Mouse (Mus musculus): ENCODE measurements at regions not wholly inside any gene's neighbourhood (a gene's known extent, or its start where the extent isn't known, plus 50 kb on each side); places are given as distances from the start of the nearest gene placed in this dataset.
"Not testable (repeated sequence)": the region's sequence is repeated elsewhere in the genome, so short reads cannot be mapped to it uniquely, and the experiment has no call there.

DNA sequence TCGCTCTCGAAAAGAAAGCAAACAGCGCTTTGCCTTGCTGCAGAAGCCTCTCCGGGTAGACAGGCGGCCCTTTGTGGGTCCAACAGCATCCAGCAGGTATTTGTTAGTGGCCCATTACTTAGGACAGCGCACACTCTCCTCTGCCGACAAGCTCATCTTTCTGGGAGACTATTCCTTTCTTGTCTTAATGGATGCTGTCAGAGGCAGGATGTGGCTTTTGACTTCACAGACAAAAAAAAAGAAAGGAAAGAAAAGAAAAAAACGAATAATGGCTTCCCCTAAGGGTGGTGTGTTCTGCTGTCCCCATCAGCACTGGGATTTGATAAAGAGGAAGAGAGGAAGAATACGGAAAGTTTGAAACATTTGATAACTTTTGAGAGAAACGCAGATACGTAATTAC is 94.7 kb upstream of the Jarid2 start:
- WGBS: 79% methylated on average over 11 of the region's 11 CpGs
- no peak for DNase-seq (ENCODE audit: low read depth, low spot score)

DNA sequence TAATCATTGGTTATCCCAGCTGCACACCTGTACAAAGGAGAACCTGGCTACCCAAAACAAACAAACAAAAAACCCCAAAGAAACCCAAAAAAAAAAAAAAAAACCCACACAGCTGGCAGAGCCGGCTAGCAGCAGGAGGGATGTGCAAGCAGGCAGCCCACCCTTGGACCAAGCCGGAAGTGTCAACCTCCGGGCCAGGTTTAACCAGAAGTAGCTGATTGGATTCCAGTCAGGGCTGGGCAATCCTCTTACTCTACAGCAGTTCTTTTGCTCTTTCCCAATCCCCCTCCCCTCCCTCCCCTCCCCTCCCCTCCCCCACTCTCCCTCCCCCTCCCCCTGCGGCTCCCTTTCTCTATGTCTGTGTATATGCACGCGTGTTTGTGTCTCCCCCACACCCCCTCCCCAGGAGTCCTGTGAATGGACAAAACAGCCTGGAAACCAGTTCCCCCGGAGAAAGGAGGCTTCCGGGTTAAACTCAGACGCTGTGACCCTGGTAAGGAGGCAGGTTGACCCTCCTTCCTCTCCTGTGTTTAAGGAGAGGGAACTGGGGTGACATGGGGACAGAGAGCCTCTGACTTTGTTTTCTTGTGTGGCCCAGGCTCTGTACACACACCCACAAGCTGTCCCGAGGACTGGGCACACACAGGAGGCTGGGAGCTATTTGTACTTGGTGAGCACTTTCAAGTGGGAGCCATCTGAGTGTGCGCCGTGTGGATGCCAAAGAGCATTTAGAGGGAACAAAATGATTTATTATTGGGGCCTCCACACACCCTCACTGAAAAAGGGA is 93.9 kb upstream of the Jarid2 start:
- DNase-seq (ENCODE audit: low read depth, low spot score): no peak
- WGBS: 52% methylated on average over 11 of the region's 12 CpGs

DNA sequence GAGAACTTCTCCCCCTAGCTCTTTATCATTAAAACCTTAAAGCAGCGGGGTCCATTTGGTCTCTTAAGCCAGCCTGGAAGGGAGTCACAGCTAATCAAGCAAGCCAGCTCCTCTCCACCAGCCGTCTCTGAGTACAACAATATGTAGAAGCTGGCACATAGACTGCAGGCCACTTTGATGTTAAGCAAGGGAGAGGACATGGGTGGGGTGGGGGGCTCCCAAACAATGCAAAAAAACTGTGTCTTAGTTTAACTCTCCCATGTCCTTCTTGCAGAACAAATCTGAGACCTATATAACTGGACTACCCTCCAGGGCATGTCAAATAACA is 93.3 kb upstream of the Jarid2 start:
- no peak for DNase-seq (ENCODE audit: low read depth, low spot score)
- WGBS: 87% methylated on average over 2 of the region's 2 CpGs

DNA sequence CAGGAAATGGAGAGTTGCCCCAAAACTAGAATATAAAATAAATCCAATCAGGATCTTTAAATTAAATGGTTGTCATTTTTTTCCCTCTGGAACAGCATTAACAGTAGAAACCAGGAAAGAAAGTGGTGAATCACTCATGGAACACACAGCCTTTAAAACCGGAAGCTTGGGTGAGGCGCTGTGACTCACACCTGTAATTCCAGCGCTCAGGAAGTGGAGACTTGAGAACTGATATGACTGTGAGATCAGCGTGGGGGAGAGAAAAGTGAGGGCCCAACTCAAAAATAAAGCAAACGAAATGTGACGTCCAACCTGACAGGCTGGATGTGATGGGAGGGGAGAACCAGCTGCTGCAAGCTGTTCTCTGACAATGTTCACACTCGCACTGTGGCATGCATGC is 86.9 kb upstream of the Jarid2 start:
- WGBS: 42% methylated on average over 7 of the region's 7 CpGs
- peak; percentile 64 for DNase-seq (ENCODE audit: low read depth, low spot score)

DNA sequence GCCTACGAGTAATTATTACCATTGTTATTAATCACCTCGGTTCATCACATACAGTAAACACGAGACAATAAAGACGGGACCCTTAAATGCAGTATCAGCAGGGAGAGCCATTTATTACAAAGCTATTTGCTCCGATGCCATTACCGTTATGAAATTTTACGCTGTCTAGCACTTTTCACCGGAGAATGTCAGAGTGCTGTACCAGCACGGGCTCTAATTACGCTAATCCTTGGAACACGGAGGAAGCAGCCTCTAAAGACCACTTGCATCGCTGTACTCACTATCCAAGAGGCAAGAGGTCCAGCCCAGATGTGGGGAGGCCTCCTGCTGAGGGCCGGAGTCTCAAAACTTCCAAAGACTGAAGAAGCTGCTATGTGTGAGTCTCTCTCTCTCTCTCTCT is 79.2 kb upstream of the Jarid2 start:
- WGBS: 78% methylated on average over 13 of the region's 13 CpGs
- DNase-seq (ENCODE audit: low read depth, low spot score): no peak

DNA sequence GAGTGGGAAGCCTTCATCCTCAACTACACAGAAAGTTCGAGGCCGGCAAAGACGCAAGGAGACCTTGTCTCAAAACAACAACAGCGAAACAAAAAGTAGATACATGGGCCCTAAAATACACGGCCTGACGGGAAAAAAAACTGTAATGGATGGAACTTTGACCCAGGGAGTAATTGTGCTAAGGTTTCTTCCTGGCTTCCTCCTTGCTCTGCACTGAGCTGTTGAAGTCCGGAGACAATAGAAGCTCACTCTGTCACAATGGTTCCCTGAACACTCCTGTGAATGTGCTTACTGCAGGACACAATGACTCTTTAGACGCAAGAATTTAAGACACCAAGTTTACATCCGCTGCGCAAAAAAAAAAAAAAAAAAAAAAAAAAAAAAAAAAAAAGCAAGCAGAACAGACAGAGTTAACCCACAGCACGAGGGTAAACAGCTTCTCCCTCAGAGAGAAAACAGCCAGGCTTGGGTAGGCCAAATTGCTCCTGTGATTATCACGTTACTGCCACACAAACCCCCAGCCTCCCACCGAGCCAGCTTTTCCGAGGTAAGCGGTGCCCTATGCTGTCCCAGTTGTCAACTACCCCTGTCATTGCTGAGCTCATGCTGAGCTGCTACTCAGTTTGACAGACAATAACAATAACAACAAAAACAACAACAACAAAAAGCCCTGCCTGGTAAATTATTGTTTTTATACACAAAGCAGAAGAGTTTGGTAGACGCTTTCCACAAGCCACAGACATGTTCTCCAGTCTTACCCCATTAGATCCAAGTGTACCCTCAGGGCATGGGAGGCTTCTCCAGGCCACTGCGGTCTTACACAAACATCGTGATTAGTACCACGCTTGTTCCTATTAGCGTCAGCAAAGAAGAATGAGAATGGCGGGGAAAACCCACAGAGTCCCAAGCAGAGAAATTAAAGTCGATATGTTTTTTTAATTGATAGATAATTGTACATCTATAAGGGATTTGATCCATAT is 77.7 kb upstream of the Jarid2 start:
- WGBS: 51% methylated on average over 22 of the region's 22 CpGs
- no peak for DNase-seq (ENCODE audit: low read depth, low spot score)

DNA sequence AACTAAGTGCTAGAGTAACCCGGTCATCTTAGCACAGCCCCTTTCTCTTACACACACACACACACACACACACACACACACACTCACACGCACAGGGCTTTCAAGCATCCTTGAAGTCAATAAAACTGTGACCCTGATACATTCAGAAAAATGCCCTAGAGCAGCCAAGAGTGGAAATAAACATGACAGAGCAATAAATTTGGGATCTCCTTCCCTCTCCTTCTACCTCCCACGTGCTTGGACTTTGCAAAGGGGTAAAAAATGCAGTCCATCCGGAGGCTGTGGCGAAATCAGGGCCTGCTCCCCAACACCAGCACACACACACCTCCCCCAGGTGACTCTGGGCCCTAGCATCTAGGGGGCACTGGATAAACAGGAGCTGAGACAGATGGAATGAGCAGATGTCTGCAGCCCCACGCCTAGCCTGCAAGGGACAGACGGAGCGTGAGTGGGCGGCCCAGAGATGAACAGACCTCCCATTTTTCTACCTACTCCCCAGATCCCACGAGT is 71.3 kb upstream of the Jarid2 start:
- 56% methylated on average over 10 of the region's 10 CpGs for WGBS
- no peak for DNase-seq (ENCODE audit: low read depth, low spot score)

DNA sequence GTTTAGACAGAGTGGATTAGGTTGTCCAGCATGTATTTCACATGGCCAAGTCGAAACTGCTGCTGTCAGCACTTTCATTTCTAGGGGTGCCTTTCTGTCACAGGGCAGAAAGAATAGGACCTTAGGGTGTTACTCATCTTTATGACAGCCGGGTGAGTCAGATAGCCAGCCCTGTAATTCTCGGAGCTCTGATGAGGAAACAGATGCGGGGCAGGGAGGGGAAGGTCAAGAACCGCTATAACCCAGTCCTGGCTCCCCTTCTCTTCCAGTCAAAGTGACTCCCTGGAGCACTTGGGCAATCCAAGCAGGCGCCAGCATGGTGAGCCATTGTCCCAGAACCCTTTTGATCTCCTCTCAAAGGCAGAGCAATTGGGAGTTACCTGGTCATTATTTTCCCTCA is 69.4 kb upstream of the Jarid2 start:
- no peak for DNase-seq (ENCODE audit: low read depth, low spot score)
- 12% methylated on average over 6 of the region's 6 CpGs for WGBS

DNA sequence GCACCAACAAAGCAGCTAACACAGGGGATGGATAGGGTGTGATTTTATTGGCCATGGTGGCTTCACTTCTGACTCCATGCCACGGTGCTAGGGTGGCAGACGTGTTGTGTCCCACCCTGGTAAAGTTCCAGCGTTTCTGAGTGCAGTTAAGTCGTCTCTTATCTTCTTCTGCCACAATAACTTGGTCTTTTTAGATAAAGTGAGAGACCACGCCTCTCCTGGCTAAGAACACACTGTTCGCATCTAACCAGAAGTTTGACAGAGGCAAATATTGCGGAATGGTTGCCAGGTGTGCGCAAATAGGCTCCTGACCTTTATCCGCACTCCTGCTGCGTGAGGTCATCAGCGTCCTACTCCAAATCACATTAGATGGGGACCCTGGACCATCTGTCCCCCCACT is 66.2 kb upstream of the Jarid2 start:
- WGBS: 30% methylated on average over 11 of the region's 11 CpGs
- no peak for DNase-seq (ENCODE audit: low read depth, low spot score)

DNA sequence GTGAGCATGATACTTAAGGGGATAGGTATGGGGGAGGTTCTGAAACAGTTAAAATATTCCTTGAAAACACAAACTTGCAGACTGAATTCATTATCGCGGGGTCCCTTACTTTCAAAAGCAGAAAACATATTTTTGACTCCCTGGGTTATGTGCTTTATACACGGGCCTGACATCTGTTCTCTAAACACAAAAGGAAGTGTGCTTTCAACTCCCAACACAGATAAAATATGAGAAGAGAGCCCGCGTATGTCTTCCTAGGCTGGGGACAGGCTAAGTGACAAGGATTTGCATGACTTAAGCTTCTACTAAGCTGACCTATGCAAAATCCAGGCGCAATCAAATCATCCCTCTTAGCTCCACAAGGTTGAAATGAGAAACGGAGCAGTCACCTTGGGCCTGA is 65.5 kb upstream of the Jarid2 start:
- no peak for DNase-seq (ENCODE audit: low read depth, low spot score)
- 78% methylated on average over 7 of the region's 7 CpGs for WGBS

DNA sequence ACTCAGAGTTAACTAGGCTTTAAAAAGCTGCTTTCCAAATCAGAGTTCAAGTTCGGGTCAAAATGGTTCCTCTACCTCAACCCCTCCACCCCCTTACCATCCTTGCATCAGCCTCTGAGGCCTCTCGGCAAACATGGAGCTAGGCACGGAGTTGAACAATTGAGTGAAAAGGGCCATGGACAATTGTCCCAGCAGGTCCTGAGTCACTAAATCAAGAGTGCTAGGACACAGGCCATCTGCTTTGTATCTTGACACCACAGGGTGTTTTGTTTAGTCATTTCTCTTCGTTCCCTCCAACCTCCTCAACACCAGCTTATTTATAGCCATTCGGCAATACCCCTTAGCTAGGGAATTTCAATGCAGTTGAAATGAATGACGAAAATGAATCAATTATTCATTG is 59.5 kb upstream of the Jarid2 start:
- 94% methylated on average over 6 of the region's 6 CpGs for WGBS
- no peak for DNase-seq (ENCODE audit: low read depth, low spot score)

DNA sequence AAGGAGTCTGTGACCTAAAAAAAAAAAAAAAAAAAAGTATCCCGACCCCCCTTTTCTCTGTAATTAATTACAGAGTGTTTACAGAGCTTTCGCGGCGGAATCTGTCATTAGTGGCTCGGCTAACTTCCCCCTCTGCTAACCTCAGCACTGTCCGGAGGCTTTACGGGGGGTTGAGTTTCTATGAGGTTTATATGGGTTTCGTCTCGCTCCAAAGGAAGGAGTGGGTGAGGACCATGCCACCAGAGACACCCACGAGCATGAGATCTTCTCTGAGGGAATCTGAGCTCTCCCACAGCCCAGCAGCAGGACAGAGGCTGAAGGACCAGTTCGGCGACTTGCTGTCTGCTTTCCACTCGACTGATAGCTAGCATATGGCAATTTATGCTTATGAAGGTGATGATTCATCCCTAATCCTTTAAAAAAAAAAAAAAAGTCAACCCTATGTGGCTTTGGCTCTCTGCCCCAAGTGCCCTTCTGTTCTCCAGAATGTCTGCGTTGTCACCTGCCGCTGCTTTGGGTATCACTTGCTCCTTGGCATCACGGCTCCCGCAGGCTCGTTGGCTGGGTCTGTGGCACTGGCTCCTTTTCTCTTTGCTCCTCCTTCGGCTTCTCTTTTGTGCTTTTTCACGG is 55.8 kb upstream of the Jarid2 start:
- DNase-seq (ENCODE audit: low read depth, low spot score): no peak
- WGBS: 8% methylated on average over 20 of the region's 20 CpGs

DNA sequence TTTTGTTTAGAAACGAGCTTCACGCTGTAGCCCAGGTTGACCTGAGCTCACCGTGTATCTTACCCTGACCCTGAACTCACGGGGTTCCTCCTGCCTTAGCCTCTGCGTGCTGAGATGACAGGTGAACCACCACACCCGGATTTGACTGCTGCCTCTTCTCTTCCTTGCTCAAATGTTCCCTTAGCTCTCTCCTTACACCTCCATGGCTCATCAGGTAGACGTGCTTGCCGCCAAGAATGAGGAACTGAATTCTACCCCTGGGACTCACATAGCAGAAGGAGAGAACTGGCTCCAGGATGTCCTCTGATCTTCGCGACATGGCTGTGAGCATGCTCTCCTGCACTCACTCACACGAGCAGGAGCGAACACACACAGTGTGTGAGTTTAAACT is 55.3 kb upstream of the Jarid2 start:
- no peak for DNase-seq (ENCODE audit: low read depth, low spot score)
- WGBS: 16% methylated on average over 12 of the region's 12 CpGs

DNA sequence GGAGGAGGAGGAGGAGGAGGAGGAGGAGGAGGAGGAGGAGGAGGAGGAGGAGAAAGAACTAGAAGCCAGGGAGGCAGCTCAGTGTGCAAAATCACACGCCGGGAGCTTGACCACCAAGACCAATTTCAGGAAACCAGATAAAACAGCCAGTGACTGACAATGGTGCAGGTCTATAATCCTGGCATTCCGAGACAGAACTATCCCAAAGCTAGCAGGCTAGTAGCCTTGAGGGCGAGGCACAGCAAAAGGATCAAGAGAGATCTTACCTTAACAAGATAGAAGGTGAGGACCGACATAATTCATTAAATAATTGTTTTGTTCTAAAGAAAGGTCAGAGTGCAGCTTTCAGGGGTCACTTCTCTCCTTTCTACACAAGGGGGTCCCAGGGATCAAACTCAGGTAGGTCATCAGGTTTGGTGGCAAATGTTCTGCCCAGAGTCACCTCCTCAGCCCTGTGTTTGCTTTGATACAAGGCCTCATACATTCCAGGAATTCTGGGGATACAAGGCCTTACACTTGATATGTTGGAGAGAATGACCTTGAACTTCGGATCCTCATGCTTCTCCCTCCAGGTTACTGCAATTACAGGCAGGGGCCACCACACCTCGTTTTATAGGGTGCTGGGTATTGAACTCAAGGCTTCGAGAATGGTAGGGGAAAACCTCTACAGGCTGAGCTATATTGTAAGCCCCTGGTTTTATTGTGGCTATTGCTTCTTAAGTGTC is 54.2 kb upstream of the Jarid2 start:
- 67% methylated on average over 8 of the region's 8 CpGs for WGBS
- no peak for DNase-seq (ENCODE audit: low read depth, low spot score)

DNA sequence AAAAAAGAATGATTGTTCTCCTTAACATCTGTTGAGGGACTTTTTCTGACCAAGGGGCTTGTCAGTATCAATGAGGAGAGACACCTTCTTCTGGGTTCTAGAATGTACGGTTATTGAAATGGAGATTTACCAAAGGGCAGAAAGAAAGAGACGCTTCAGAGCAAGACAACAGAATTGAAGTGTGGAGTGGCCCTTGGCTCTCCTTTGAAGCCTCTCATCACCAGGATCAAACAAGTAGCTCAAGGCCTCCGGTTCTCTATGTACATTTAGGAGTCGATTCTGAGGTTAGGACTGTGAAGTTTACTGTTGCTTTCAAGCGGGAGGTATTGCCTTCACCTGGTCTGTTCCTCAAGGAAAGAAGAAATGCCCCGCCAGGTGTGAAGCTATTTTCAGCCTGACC is 53.2 kb upstream of the Jarid2 start:
- WGBS: 91% methylated on average over 6 of the region's 6 CpGs
- DNase-seq (ENCODE audit: low read depth, low spot score): no peak

DNA sequence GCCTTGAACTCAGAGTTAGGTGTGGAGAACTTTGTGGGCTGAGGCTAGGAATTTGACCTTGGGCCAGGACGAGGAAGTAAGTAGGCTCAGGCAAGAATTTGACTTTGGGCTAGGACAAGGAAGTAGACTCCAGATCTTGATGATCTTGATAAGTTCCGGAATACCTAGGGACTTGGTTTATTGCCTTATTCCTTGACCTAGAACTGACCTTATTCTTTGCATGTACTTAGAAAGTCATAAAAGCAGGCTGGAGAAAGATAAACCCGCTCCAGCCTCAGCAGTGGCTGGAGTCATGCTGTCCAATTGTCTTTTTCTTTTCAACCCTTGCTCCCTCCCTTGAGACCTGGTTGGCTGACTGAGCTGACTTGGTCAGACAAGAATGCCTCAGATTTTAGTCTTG is 51.2 kb upstream of the Jarid2 start:
- WGBS: 65% methylated on average over 3 of the region's 3 CpGs
- DNase-seq (ENCODE audit: low read depth, low spot score): no peak

DNA sequence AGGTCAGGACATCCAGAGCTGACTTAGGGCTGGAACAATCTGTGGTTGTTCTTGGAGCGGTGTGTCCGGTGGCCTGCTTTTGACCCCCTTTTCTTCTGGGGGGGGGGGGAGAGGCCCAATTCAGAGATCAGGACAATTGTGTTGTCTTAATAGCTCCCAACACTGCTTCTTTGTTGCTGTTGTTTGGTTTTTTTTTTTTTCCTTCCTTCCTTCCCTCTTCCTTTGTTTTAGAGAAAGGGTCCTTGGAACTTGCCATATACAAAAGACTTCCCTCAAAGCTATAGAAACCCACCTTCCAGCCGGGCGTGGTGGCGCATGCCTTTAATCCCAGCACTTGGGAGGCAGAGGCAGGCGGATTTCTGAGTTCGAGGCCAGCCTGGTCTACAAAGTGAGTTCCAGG is 49.8 kb upstream of the Jarid2 start:
- DNase-seq (ENCODE audit: low read depth, low spot score): not testable (repeated sequence)
- 95% methylated on average over 7 of the region's 7 CpGs for WGBS

Data from large intestine, adult 2 months (tissue).